Comparison of ENCODE assay signal across 10 mouse cellular contexts in genomic region chr1:106204350-106204749, GRCm38 (mm10). TPM values are rescaled to one million over a fixed set of nuclear protein-coding genes. Genes with fewer than 3 reads are reported as not detected.
DNase-seq lines count a peak whose midpoint lies in the region; ATAC-seq and TF ChIP-seq lines count a peak whose summit lies in the region.
"Had no signal": no experiment of that assay in that cellular context is flagged by ENCODE, and none has a peak within 500 bp of the region (broad histone marks: within the 10 kb centered on the region; RNA-seq: fewer than 3 reads in every experiment).

No protein-coding gene starts in this region.

- no peak for TF ChIP-seq POLR2A in embryonic fibroblast, embryonic 13.5 days (IDR thresholded peaks at IDR 0.05; ENCODE audit: low read depth, low read length)

- H3K27me3 ChIP-seq in hindbrain, embryonic 16.5 days (replicated peaks; ENCODE audit: control insufficient read depth, insufficient read depth, low read length), result no peaks in the 10 kb centered on the region
- no peaks in the 10 kb centered on the region for H3K27me3 ChIP-seq in hindbrain, embryonic 11.5 days (ENCODE audit: control insufficient read depth, insufficient read depth, low read length)
- no peaks in the 10 kb centered on the region for H3K27me3 ChIP-seq in limb, embryonic 15.5 days
- H3K27me3 ChIP-seq: limb, embryonic 13.5 days had no signal

- no peak for TF ChIP-seq CTCF in embryonic fibroblast, embryonic 13.5 days (IDR thresholded peaks at IDR 0.05; ENCODE audit: borderline replicate concordance, insufficient read depth, low read length)

- DNase-seq in hindbrain, embryonic 11.5 days (ENCODE audit: low spot score), result no peak
- DNase-seq in spleen, postnatal 10 days (ENCODE audit: low spot score in 2 of 2), result no peak
- DNase-seq in cerebellum, postnatal 36 days, result no peak
- no peak for DNase-seq in frontal cortex, adult 2 months (ENCODE audit: extremely low spot score in 1 of 2, low spot score in 1 of 2)

- H3K4me2 ChIP-seq in hindbrain, embryonic 16.5 days (ENCODE audit: low read length), result no peak overlapping the region
- H3K4me2 ChIP-seq in hindbrain, embryonic 11.5 days (replicated peaks; ENCODE audit: low read depth, low read length), result no peak overlapping the region
- H3K4me2 ChIP-seq in limb, embryonic 15.5 days, result no peak overlapping the region
- H3K4me2 ChIP-seq: limb, embryonic 13.5 days had no signal

- peaks cover 18% of the 10 kb centered on the region for H3K4me1 ChIP-seq in hindbrain, embryonic 16.5 days (ENCODE audit: control insufficient read depth, insufficient read depth, low read depth, low read length)
- H3K4me1 ChIP-seq in hindbrain, embryonic 11.5 days (replicated peaks; ENCODE audit: control insufficient read depth, insufficient read depth, low read length), result peaks cover 7% of the 10 kb centered on the region
- H3K4me1 ChIP-seq in embryonic fibroblast, embryonic 13.5 days (ENCODE audit: control insufficient read depth, insufficient read depth, low read length), result peaks cover 32% of the 10 kb centered on the region
- peaks cover 7% of the 10 kb centered on the region; the same call in 1 of the 2 replicates for H3K4me1 ChIP-seq in limb, embryonic 15.5 days

- H3K27ac ChIP-seq in hindbrain, embryonic 16.5 days (ENCODE audit: low read depth, low read length), result peak overlapping the region; percentile 29; the same call in 1 of the 2 replicates
- H3K27ac ChIP-seq in hindbrain, embryonic 11.5 days (ENCODE audit: low read depth, low read length), result no peak overlapping the region
- peak overlapping the region; percentile 21; the same call in 1 of the 2 replicates for H3K27ac ChIP-seq in embryonic fibroblast, embryonic 13.5 days (ENCODE audit: insufficient read depth, low read length)
- peak overlapping the region; percentile 17; the same call in 1 of the 2 replicates for H3K27ac ChIP-seq in limb, embryonic 15.5 days
- H3K27ac ChIP-seq: limb, embryonic 13.5 days had no signal

- WGBS in hindbrain, embryonic 16.5 days, result 38% methylated on average over 3 of the region's 3 CpGs
- WGBS in hindbrain, embryonic 11.5 days, result 50% methylated on average over 3 of the region's 3 CpGs
- 28% methylated on average over 3 of the region's 3 CpGs for WGBS in limb, embryonic 15.5 days

- no peak overlapping the region for H3K9ac ChIP-seq in hindbrain, embryonic 16.5 days (ENCODE audit: low read depth, low read length)
- H3K9ac ChIP-seq in hindbrain, embryonic 11.5 days (ENCODE audit: low read depth, low read length), result no peak overlapping the region
- H3K9ac ChIP-seq in limb, embryonic 15.5 days, result no peak overlapping the region
- H3K9ac ChIP-seq: limb, embryonic 13.5 days had no signal

- H3K36me3 ChIP-seq in hindbrain, embryonic 16.5 days (ENCODE audit: control insufficient read depth, insufficient read depth, low read length), result no peaks in the 10 kb centered on the region
- no peaks in the 10 kb centered on the region for H3K36me3 ChIP-seq in hindbrain, embryonic 11.5 days (ENCODE audit: control insufficient read depth, insufficient read depth, low read length)
- H3K36me3 ChIP-seq in limb, embryonic 15.5 days, result no peaks in the 10 kb centered on the region
- H3K36me3 ChIP-seq: limb, embryonic 13.5 days had no signal

- H3K4me3 ChIP-seq in hindbrain, embryonic 16.5 days (ENCODE audit: low read length), result no peak overlapping the region
- no peak overlapping the region for H3K4me3 ChIP-seq in hindbrain, embryonic 11.5 days (ENCODE audit: low read depth, low read length)
- no peak overlapping the region for H3K4me3 ChIP-seq in embryonic fibroblast, embryonic 13.5 days (ENCODE audit: insufficient read depth, low read length)
- no peak overlapping the region for H3K4me3 ChIP-seq in limb, embryonic 15.5 days
- H3K4me3 ChIP-seq: erythroblast, embryonic 14.5 days; limb, embryonic 13.5 days had no signal

- ATAC-seq in hindbrain, embryonic 16.5 days, result no peak
- ATAC-seq in hindbrain, embryonic 11.5 days (ENCODE audit: low FRiP score), result no peak
- ATAC-seq in CD4-positive, CD25-positive, alpha-beta regulatory T cell, adult 4 months, result peak; percentile 8
- peak; percentile 58; the same call in 1 of the 2 replicates for ATAC-seq in limb, embryonic 15.5 days (ENCODE audit: insufficient number of reproducible peaks, low FRiP score, low TSS enrichment, low read depth)

- no peaks in the 10 kb centered on the region for H3K9me3 ChIP-seq in hindbrain, embryonic 16.5 days (ENCODE audit: control insufficient read depth, low read length)
- H3K9me3 ChIP-seq in hindbrain, embryonic 11.5 days (ENCODE audit: control insufficient read depth, low read length), result no peaks in the 10 kb centered on the region
- H3K9me3 ChIP-seq in limb, embryonic 15.5 days, result no peaks in the 10 kb centered on the region
- H3K9me3 ChIP-seq: limb, embryonic 13.5 days had no signal

RNA-seq across cellular contexts. Expression of gene Phlpp1, which starts 32.8 kb away (rescaled TPM):
- polyA plus RNA-seq in hindbrain, embryonic 16.5 days (2015; fragmentation: Nextera tagmentation; extraction: Ambion mirVana), result 7.3 and 7.4 TPM in 2 replicates
- 7.6 and 9.8 TPM in 2 replicates for polyA plus RNA-seq in hindbrain, embryonic 11.5 days (2014; fragmentation: Nextera tagmentation; extraction: Ambion mirVana)
- 10 to 100 TPM in 1 of 2 experiments, 1 to 10 TPM in 1; 8.7 to 11.8 TPM for polyA plus RNA-seq in CD4-positive, CD25-positive, alpha-beta regulatory T cell, adult 4 months (2017; shearing (Covaris generic))
- 14.3 and 25.0 TPM in 2 replicates for polyA plus RNA-seq in embryonic fibroblast, embryonic 13.5 days (2011; ENCODE audit: insufficient read length, low read depth, missing spikeins)
- 3.4 and 4.0 TPM in 2 replicates for polyA plus RNA-seq in limb, embryonic 15.5 days (2015; fragmentation: Nextera tagmentation; extraction: Ambion mirVana)
- polyA plus RNA-seq in frontal cortex, adult 2 months (2012; rRNA removed), result 35.2 and 39.1 TPM in 2 replicates

Comparison
In these comparisons a context has a peak if more than half of its experiments do, and no peak if none do; other contexts are left out.
1. ATAC-seq: peak in CD4-positive, CD25-positive, alpha-beta regulatory T cell, adult 4 months (single experiment) and limb, embryonic 15.5 days (single experiment); none in hindbrain, embryonic 16.5 days (single experiment) and hindbrain, embryonic 11.5 days (single experiment).